Mouse (Mus musculus) embryonic facial prominence, embryonic 15.5 days (tissue): ENCODE measurements around the gene Cd79b. TPM values are rescaled to one million over a fixed set of nuclear protein-coding genes. Genes with fewer than 3 reads are reported as not detected.
"Not testable (repeated sequence)": the region's sequence is repeated elsewhere in the genome, so short reads cannot be mapped to it uniquely, and the experiment has no call there.

ENCODE experiments used
- ATAC-seq: fragments of 200-750 bp; cut with Nextera tagmentation; 2 replicates; pipeline ENCODE4 v1.8.0; 2017; ENCODE audit warnings: low read depth, moderate TSS enrichment; ENCODE audit not compliant: insufficient number of reproducible peaks, low FRiP score, low TSS enrichment
- H3K27ac ChIP-seq: fragments of 300-500 bp; sonication (generic); replicated peaks from 2 replicates; pipeline ENCODE4 v1.5.1; 2015; ENCODE audit warnings: mild to moderate bottlenecking, inconsistent platforms
- H3K27me3 ChIP-seq: fragments of 300-500 bp; sonication (generic); 2 replicates; pipeline ENCODE4 v1.6.1; 2015; ENCODE audit warnings: inconsistent platforms
- H3K36me3 ChIP-seq: fragments of 300-500 bp; sonication (generic); 2 replicates; pipeline ENCODE4 v1.6.1; 2015; ENCODE audit warnings: mild to moderate bottlenecking, inconsistent platforms
- H3K4me1 ChIP-seq: fragments of 300-500 bp; sonication (generic); 2 replicates; pipeline ENCODE4 v1.6.1; 2015; ENCODE audit warnings: inconsistent platforms
- H3K4me2 ChIP-seq: fragments of 300-500 bp; sonication (generic); replicated peaks from 2 replicates; pipeline ENCODE4 v1.6.1; 2015; ENCODE audit warnings: mild to moderate bottlenecking, inconsistent platforms
- H3K4me3 ChIP-seq: fragments of 300-500 bp; sonication (generic); replicated peaks from 2 replicates; pipeline ENCODE4 v1.5.1; 2015; ENCODE audit warnings: mild to moderate bottlenecking, inconsistent platforms
- H3K9ac ChIP-seq: fragments of 300-500 bp; sonication (generic); 2 replicates; pipeline ENCODE4 v1.6.1; 2015; ENCODE audit warnings: inconsistent platforms
- H3K9me3 ChIP-seq: fragments of 300-500 bp; sonication (generic); replicated peaks from 2 replicates; pipeline ENCODE4 v1.6.1; 2016; ENCODE audit warnings: inconsistent platforms
- WGBS: fragments of 180-500 bp; shearing (Covaris S2); methylation state at CpG from one replicate; pipeline ENCODE4 v1.1.7; 2015; 5-methylcytosine and 5-hydroxymethylcytosine counted together
- polyA plus RNA-seq: library from polyadenylated mRNA; unstranded; fragments of >200 nt; fragmentation: Nextera tagmentation; extraction: Ambion mirVana; gene quantifications from 2 replicates; pipeline ENCODE4 v1.2.1, GENCODE M21; 2015

Cd79b gene
- polyA plus RNA-seq, 1 experiment from 2014 or later = 3.4 TPM

GRCm38 (mm10) chr11:106339323-106339722 is 24.8 kb upstream of the Cd79b start:
- not testable (repeated sequence) for H3K36me3 ChIP-seq, H3K9ac ChIP-seq, H3K4me2 ChIP-seq, H3K27ac ChIP-seq, ATAC-seq, H3K4me3 ChIP-seq, H3K27me3 ChIP-seq, H3K4me1 ChIP-seq, H3K9me3 ChIP-seq
- 87% methylated on average over 4 of the region's 4 CpGs for WGBS

GRCm38 (mm10) chr11:106338870-106339269 is 24.3 kb upstream of the Cd79b start:
- no peak overlapping the region for H3K4me2 ChIP-seq
- H3K9me3 ChIP-seq = no peaks in the 10 kb centered on the region
- no peaks in the 10 kb centered on the region for H3K36me3 ChIP-seq
- ATAC-seq = no peak
- no peaks in the 10 kb centered on the region for H3K27me3 ChIP-seq
- H3K4me3 ChIP-seq = no peak overlapping the region
- WGBS = 75% methylated on average over 7 of the region's 7 CpGs
- 0 out of 2 replicates have a peak, but pooled peaks cover 2% of the 10 kb centered on the region for H3K4me1 ChIP-seq
- no peak overlapping the region for H3K9ac ChIP-seq
- no peak overlapping the region for H3K27ac ChIP-seq

GRCm38 (mm10) chr11:106338029-106338428 is 23.5 kb upstream of the Cd79b start:
- Histone ChIP-seq H3K4me1 (0 out of 2 replicates have a peak, but pooled peaks cover 2% of the 10 kb centered on the region), H3K36me3 (no peaks in the 10 kb centered on the region), H3K9me3 (no peaks in the 10 kb centered on the region), H3K4me2 (no peak overlapping the region), H3K4me3 (no peak overlapping the region), H3K27ac (no peak overlapping the region), H3K27me3 (no peaks in the 10 kb centered on the region), H3K9ac (no peak overlapping the region)
- no peak for ATAC-seq
- WGBS = 74% methylated on average over 5 of the region's 5 CpGs

- Histone ChIP-seq H3K4me3 (no peak overlapping the region), H3K36me3 (no peaks in the 10 kb centered on the region), H3K9ac (no peak overlapping the region), H3K4me2 (no peak overlapping the region), H3K4me1 (peaks cover 5% of the 10 kb centered on the region; the same call in 1 of the 2 replicates), H3K9me3 (no peaks in the 10 kb centered on the region), H3K27me3 (no peaks in the 10 kb centered on the region), H3K27ac (no peak overlapping the region)
- WGBS = 3% methylated on average over 2 of the region's 2 CpGs
- ATAC-seq = no peak
These were observed 19.5 kb upstream of the Cd79b start for GRCm38 (mm10) chr11:106334066-106334465.

GRCm38 (mm10) chr11:106332458-106332857 is 17.9 kb upstream of the Cd79b start:
- H3K9ac ChIP-seq = no peak overlapping the region
- no peaks in the 10 kb centered on the region for H3K9me3 ChIP-seq
- no peaks in the 10 kb centered on the region for H3K27me3 ChIP-seq
- no peak overlapping the region for H3K4me3 ChIP-seq
- no peaks in the 10 kb centered on the region for H3K36me3 ChIP-seq
- ATAC-seq = no peak
- WGBS = 45% methylated on average over 4 of the region's 4 CpGs
- H3K4me2 ChIP-seq = no peak overlapping the region
- H3K27ac ChIP-seq = no peak overlapping the region
- peaks cover 14% of the 10 kb centered on the region; the same call in 1 of the 2 replicates for H3K4me1 ChIP-seq

- 62% methylated on average over 7 of the region's 7 CpGs for WGBS
- H3K36me3 ChIP-seq = no peaks in the 10 kb centered on the region
- no peak for ATAC-seq
- H3K9ac ChIP-seq = no peak overlapping the region
- H3K4me1 ChIP-seq = peaks cover 15% of the 10 kb centered on the region; the same call in 1 of the 2 replicates
- no peak overlapping the region for H3K4me2 ChIP-seq
- H3K27ac ChIP-seq = no peak overlapping the region
- H3K27me3 ChIP-seq = no peaks in the 10 kb centered on the region
- H3K4me3 ChIP-seq = no peak overlapping the region
- H3K9me3 ChIP-seq = no peaks in the 10 kb centered on the region
These were observed 15.1 kb upstream of the Cd79b start for GRCm38 (mm10) chr11:106329682-106330081.

- no peaks in the 10 kb centered on the region for H3K27me3 ChIP-seq
- no peak overlapping the region for H3K4me2 ChIP-seq
- WGBS = 61% methylated on average over 6 of the region's 6 CpGs
- ATAC-seq = no peak
- H3K36me3 ChIP-seq = no peaks in the 10 kb centered on the region
- H3K9me3 ChIP-seq = no peaks in the 10 kb centered on the region
- H3K4me1 ChIP-seq = peaks cover 15% of the 10 kb centered on the region; the same call in 1 of the 2 replicates
- H3K4me3 ChIP-seq = no peak overlapping the region
- no peak overlapping the region for H3K9ac ChIP-seq
- no peak overlapping the region for H3K27ac ChIP-seq
These were observed 14.6 kb upstream of the Cd79b start for GRCm38 (mm10) chr11:106329128-106329527.

- no peak overlapping the region for H3K4me3 ChIP-seq
- WGBS = 43% methylated on average over 5 of the region's 5 CpGs
- ATAC-seq = no peak
These were observed 14.0 kb upstream of the Cd79b start for GRCm38 (mm10) chr11:106328521-106328920.

GRCm38 (mm10) chr11:106326475-106326874 is 11.9 kb upstream of the Cd79b start:
- no peaks in the 10 kb centered on the region for H3K9me3 ChIP-seq
- no peak overlapping the region for H3K4me3 ChIP-seq
- H3K4me1 ChIP-seq = peaks cover 13% of the 10 kb centered on the region; the same call in 1 of the 2 replicates
- no peak overlapping the region for H3K9ac ChIP-seq
- WGBS = 82% methylated on average over 8 of the region's 8 CpGs
- ATAC-seq = no peak
- H3K27me3 ChIP-seq = no peaks in the 10 kb centered on the region
- no peak overlapping the region for H3K4me2 ChIP-seq
- no peak overlapping the region for H3K27ac ChIP-seq
- no peaks in the 10 kb centered on the region for H3K36me3 ChIP-seq

More at GRCm38 (mm10) chr11:106328521-106328920, 14.0 kb upstream of the Cd79b start:
- Histone ChIP-seq H3K36me3 (no peaks in the 10 kb centered on the region), H3K9me3 (no peaks in the 10 kb centered on the region), H3K27ac (no peak overlapping the region), H3K9ac (no peak overlapping the region), H3K4me2 (no peak overlapping the region), H3K27me3 (no peaks in the 10 kb centered on the region), H3K4me1 (peaks cover 15% of the 10 kb centered on the region; the same call in 1 of the 2 replicates)

- no peak overlapping the region for H3K4me2 ChIP-seq
- no peak overlapping the region for H3K4me3 ChIP-seq
- H3K9me3 ChIP-seq = no peaks in the 10 kb centered on the region
- 66% methylated on average over 8 of the region's 8 CpGs for WGBS
- no peak overlapping the region for H3K9ac ChIP-seq
- H3K27me3 ChIP-seq = no peaks in the 10 kb centered on the region
- no peak for ATAC-seq
- H3K27ac ChIP-seq = no peak overlapping the region
- H3K4me1 ChIP-seq = peaks cover 13% of the 10 kb centered on the region; the same call in 1 of the 2 replicates
- H3K36me3 ChIP-seq = no peaks in the 10 kb centered on the region
These were observed 11.1 kb upstream of the Cd79b start for GRCm38 (mm10) chr11:106325566-106326206.

- Histone ChIP-seq H3K4me1 (peaks cover 13% of the 10 kb centered on the region; the same call in 1 of the 2 replicates), H3K4me2 (no peak overlapping the region), H3K4me3 (no peak overlapping the region), H3K27ac (no peak overlapping the region), H3K36me3 (no peaks in the 10 kb centered on the region), H3K27me3 (no peaks in the 10 kb centered on the region), H3K9me3 (no peaks in the 10 kb centered on the region), H3K9ac (no peak overlapping the region)
- no peak for ATAC-seq
- 81% methylated on average over 5 of the region's 5 CpGs for WGBS
These were observed 10.3 kb upstream of the Cd79b start for GRCm38 (mm10) chr11:106324858-106325257.
